Comparison of ENCODE assay signal across 8 mouse cellular contexts in the genomic region with DNA sequence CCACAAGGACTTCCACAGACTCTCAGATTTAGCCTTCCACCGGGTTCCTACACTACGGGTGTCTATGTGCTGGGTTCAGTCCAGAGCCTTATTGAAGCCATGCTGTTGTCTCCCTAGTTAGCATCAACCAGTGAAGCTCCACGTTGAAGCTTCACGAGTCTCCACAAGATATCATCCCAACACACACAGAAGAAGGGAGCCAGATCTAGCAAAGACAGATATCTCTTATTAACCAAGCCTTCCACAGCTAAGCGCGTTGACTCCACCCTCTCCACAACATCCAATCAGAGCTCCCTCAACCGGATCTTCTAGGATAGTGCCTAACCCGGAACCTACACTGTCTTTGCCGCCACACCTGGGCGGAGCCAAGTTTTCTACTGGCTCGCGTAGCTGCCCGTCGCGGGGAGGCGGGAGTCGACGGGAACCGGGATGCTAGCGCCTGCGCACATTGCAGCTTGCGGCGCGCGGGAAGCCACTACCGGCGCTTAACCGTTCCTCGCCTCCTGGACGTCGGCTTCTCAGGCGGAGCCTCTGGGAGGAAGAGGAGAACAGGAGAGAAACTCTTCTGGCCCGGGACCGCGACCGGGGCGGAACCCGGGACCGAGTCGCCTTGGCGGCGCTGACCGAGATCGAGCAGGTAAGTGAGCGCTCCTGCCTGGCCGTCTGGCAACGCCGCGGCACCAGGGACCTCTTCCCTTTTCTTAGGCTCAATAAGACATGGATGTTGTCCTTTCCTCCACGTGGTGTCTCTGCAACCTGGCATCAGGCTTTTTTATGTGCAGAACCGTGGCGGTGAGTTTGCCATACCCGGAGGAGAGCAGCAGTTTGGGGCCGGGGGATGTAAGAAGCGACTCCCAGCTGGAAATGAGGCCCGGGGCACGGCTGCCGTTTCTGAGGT. TPM values are rescaled to one million over a fixed set of nuclear protein-coding genes. Genes with fewer than 3 reads are reported as not detected.
DNase-seq lines count a peak whose midpoint lies in the region; ATAC-seq lines count a peak whose summit lies in the region.

Nxt1 (plus strand) TSS at position 403 of the 898 bp plus-strand sequence.

- WGBS in hindbrain, embryonic 14.5 days: 3% methylated on average over 56 of the region's 58 CpGs

- peak within 1 kb of the TSS; percentile 85 for H3K4me2 ChIP-seq in hindbrain, embryonic 14.5 days (replicated peaks)

- peaks cover 22% of the 10 kb centered on the region for H3K4me1 ChIP-seq in hindbrain, embryonic 14.5 days (replicated peaks; ENCODE audit: control insufficient read depth, insufficient read depth, low read length)

- DNase-seq in R1 (ENCODE audit: low read depth, low spot score): peak; percentile 97
- peak; percentile 99 to 100 for DNase-seq in cerebellum, postnatal 25 days
- peak; percentile 99 for DNase-seq in frontal cortex, postnatal 25 days (ENCODE audit: low spot score in 2 of 2)
- DNase-seq in hindbrain, embryonic 14.5 days (ENCODE audit: low spot score): peak; percentile 99
- peak; percentile 99 to 100 for DNase-seq in layer of hippocampus, postnatal 36 days
- peak; percentile 99 for DNase-seq in lung, postnatal 36 days
- peak; percentile 99 for DNase-seq in retina, postnatal 1 day
- DNase-seq in urinary bladder, adult 18-20 months (ENCODE audit: low spot score in 2 of 2): peak; percentile 99 to 100

- peak within 1 kb of the TSS; percentile 85 for H3K27ac ChIP-seq in hindbrain, embryonic 14.5 days

- peak within 1 kb of the TSS; percentile 60 for H3K4me3 ChIP-seq in hindbrain, embryonic 14.5 days (replicated peaks; ENCODE audit: low read length)

- H3K36me3 ChIP-seq in hindbrain, embryonic 14.5 days (replicated peaks; ENCODE audit: control insufficient read depth, insufficient read depth): peaks cover 22% of the 10 kb centered on the region

- peak within 1 kb of the TSS; percentile 66 for H3K9ac ChIP-seq in hindbrain, embryonic 14.5 days

- peak; percentile 100 for ATAC-seq in hindbrain, embryonic 14.5 days (ENCODE audit: low FRiP score)

- H3K27me3 ChIP-seq in hindbrain, embryonic 14.5 days (ENCODE audit: control insufficient read depth, insufficient read depth, low read length): no peaks in the 10 kb centered on the region

- no peaks in the 10 kb centered on the region for H3K9me3 ChIP-seq in hindbrain, embryonic 14.5 days (ENCODE audit: control insufficient read depth, low read length)

RNA-seq across cellular contexts. Expression of gene Nxt1, which starts in this region (rescaled TPM):
- polyA plus RNA-seq in hindbrain, embryonic 14.5 days (2014; fragmentation: Nextera tagmentation; extraction: Ambion mirVana): 47.0 and 48.5 TPM in 2 replicates
- total RNA-seq in layer of hippocampus, postnatal 36 days (2021): 10 to 100 TPM; 11.0 to 12.6 TPM

Comparison
In these comparisons a context has a peak if more than half of its experiments do, and no peak if none do; other contexts are left out.
1. Peak in every context shown above with its lines: DNase-seq, ATAC-seq, H3K4me3 ChIP-seq and H3K27ac ChIP-seq.